Mouse (Mus musculus): ENCODE measurements around the gene Ptprr. TPM values are rescaled to one million over a fixed set of nuclear protein-coding genes. Genes with fewer than 3 reads are reported as not detected.
A peak's percentile ranks its signal among the peaks of the same experiment; 100 is the strongest.

Gene Ptprr
- polyA plus RNA-seq, 1 experiment: not detected

GRCm38 (mm10) chr10:116207987-116208726 lies 190.1 kb downstream of the Ptprr start:
- no peak for TF ChIP-seq POLR2A (IDR thresholded peaks at IDR 0.05; ENCODE audit: borderline replicate concordance, low read depth, low read length)
- peak; percentile 83 for TF ChIP-seq CTCF (IDR thresholded peaks at IDR 0.05; ENCODE audit: low read depth, low read length)
- H3K27ac ChIP-seq (ENCODE audit: insufficient read depth, low read depth, low read length): no peak overlapping the region
- no peak overlapping the region for H3K4me3 ChIP-seq (ENCODE audit: insufficient read depth, low read length)
- no peaks in the 10 kb centered on the region for H3K4me1 ChIP-seq (ENCODE audit: control insufficient read depth, insufficient read depth, low read length)

- Histone ChIP-seq H3K4me3 (ENCODE audit: insufficient read depth, low read length) (no peak overlapping the region), H3K4me1 (ENCODE audit: control insufficient read depth, insufficient read depth, low read length) (no peaks in the 10 kb centered on the region), H3K27ac (ENCODE audit: insufficient read depth, low read depth, low read length) (no peak overlapping the region)
- TF ChIP-seq CTCF (IDR thresholded peaks at IDR 0.05; ENCODE audit: low read depth, low read length) (no peak), POLR2A (IDR thresholded peaks at IDR 0.05; ENCODE audit: borderline replicate concordance, low read depth, low read length) (no peak)
These were observed 190.7 kb downstream of the Ptprr start for GRCm38 (mm10) chr10:116208727-116209115.

DNA sequence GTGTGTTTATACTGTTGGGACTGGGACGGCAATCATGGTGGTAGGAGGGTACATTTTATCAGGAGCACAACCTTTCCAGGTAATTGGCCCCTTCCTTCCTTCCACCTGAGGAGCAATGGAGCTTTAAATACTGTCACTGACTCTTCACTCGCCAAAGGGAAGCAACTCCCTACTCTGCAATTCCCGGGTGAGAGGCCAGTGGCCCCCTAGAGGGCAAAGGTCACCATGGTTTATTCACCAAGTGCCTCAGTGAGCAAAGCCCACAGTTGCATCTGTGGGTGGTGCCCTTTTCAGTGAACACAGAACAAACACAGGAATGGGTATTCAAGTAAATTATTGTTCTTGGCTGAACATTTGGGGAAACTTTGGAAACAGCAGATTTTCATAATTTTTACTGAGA lies 194.1 kb downstream of the Ptprr start:
- no peak overlapping the region for H3K4me3 ChIP-seq (ENCODE audit: insufficient read depth, low read length)
- H3K4me1 ChIP-seq (ENCODE audit: control insufficient read depth, insufficient read depth, low read length): no peaks in the 10 kb centered on the region
- TF ChIP-seq POLR2A (IDR thresholded peaks at IDR 0.05; ENCODE audit: borderline replicate concordance, low read depth, low read length): no peak
- TF ChIP-seq CTCF (IDR thresholded peaks at IDR 0.05; ENCODE audit: low read depth, low read length): no peak
- H3K27ac ChIP-seq (ENCODE audit: insufficient read depth, low read depth, low read length): no peak overlapping the region

GRCm38 (mm10) chr10:116220336-116221118 lies 202.5 kb downstream of the Ptprr start:
- Histone ChIP-seq H3K27ac (ENCODE audit: insufficient read depth, low read depth, low read length) (no peak overlapping the region), H3K4me3 (ENCODE audit: insufficient read depth, low read length) (no peak overlapping the region), H3K4me1 (ENCODE audit: control insufficient read depth, insufficient read depth, low read length) (no peaks in the 10 kb centered on the region)
- TF ChIP-seq POLR2A (IDR thresholded peaks at IDR 0.05; ENCODE audit: borderline replicate concordance, low read depth, low read length): no peak
- TF ChIP-seq CTCF (IDR thresholded peaks at IDR 0.05; ENCODE audit: low read depth, low read length): no peak

GRCm38 (mm10) chr10:116235299-116235698 lies 217.3 kb downstream of the Ptprr start:
- H3K4me3 ChIP-seq (ENCODE audit: insufficient read depth, low read length): no peak overlapping the region
- H3K27ac ChIP-seq (ENCODE audit: insufficient read depth, low read depth, low read length): no peak overlapping the region
- TF ChIP-seq POLR2A (IDR thresholded peaks at IDR 0.05; ENCODE audit: borderline replicate concordance, low read depth, low read length) (no peak), CTCF (IDR thresholded peaks at IDR 0.05; ENCODE audit: low read depth, low read length) (no peak)
- H3K4me1 ChIP-seq (ENCODE audit: control insufficient read depth, insufficient read depth, low read length): no peaks in the 10 kb centered on the region

DNA sequence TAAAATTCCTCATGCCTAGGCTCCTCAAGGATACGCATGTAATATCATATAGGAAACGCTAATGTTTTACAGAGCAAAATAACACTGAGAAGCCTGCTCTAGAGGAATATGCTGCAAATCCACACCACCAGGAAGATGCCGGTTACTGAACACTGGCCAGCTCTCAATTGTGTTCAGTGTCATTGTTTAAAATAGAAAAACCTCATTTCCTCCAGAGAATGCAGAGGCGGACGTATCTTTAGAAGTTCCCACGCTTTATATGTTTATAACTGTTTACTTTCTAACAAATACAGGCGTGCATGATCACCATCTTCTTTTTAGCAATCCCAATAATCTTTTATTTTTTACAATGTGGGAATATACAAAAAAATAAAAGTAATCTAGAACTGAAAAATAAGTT lies 224.2 kb downstream of the Ptprr start:
- Histone ChIP-seq H3K4me3 (ENCODE audit: insufficient read depth, low read length) (no peak overlapping the region), H3K27ac (ENCODE audit: insufficient read depth, low read depth, low read length) (no peak overlapping the region), H3K4me1 (ENCODE audit: control insufficient read depth, insufficient read depth, low read length) (no peaks in the 10 kb centered on the region)
- TF ChIP-seq POLR2A (IDR thresholded peaks at IDR 0.05; ENCODE audit: borderline replicate concordance, low read depth, low read length) (no peak), CTCF (IDR thresholded peaks at IDR 0.05; ENCODE audit: low read depth, low read length) (no peak)

DNA sequence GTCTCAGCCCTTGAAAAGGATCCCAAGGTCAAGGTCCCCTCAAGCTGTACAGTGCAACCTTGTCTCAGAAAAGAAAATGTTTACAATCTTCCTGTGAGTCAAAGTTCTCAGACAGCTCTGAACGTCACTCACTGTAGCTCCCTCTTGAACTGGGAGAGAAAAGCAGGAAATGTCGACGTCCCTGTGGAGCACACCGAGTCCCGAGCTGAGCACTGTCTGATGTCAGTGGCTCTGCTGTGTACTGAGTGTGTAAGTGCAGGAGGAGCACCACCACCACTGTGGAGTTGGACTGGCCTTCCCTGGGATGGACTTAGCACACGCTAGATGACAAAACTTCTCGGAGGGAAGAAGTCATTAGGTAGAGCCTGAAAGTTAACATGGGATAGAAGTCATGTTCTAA lies 225.4 kb downstream of the Ptprr start:
- TF ChIP-seq CTCF (IDR thresholded peaks at IDR 0.05; ENCODE audit: low read depth, low read length): no peak
- no peak for TF ChIP-seq POLR2A (IDR thresholded peaks at IDR 0.05; ENCODE audit: borderline replicate concordance, low read depth, low read length)
- no peaks in the 10 kb centered on the region for H3K4me1 ChIP-seq (ENCODE audit: control insufficient read depth, insufficient read depth, low read length)
- H3K4me3 ChIP-seq (ENCODE audit: insufficient read depth, low read length): no peak overlapping the region
- no peak overlapping the region for H3K27ac ChIP-seq (ENCODE audit: insufficient read depth, low read depth, low read length)

- Histone ChIP-seq H3K27ac (ENCODE audit: insufficient read depth, low read depth, low read length) (no peak overlapping the region), H3K4me1 (ENCODE audit: control insufficient read depth, insufficient read depth, low read length) (no peaks in the 10 kb centered on the region), H3K4me3 (ENCODE audit: insufficient read depth, low read length) (no peak overlapping the region)
- no peak for TF ChIP-seq CTCF (IDR thresholded peaks at IDR 0.05; ENCODE audit: low read depth, low read length)
- no peak for TF ChIP-seq POLR2A (IDR thresholded peaks at IDR 0.05; ENCODE audit: borderline replicate concordance, low read depth, low read length)
These were observed 227.6 kb downstream of the Ptprr start for GRCm38 (mm10) chr10:116245632-116246031.

- Histone ChIP-seq H3K27ac (ENCODE audit: insufficient read depth, low read depth, low read length) (no peak overlapping the region), H3K4me3 (ENCODE audit: insufficient read depth, low read length) (no peak overlapping the region), H3K4me1 (ENCODE audit: control insufficient read depth, insufficient read depth, low read length) (no peaks in the 10 kb centered on the region)
- no peak for TF ChIP-seq CTCF (IDR thresholded peaks at IDR 0.05; ENCODE audit: low read depth, low read length)
- TF ChIP-seq POLR2A (IDR thresholded peaks at IDR 0.05; ENCODE audit: borderline replicate concordance, low read depth, low read length): no peak
These were observed 234.7 kb downstream of the Ptprr start for GRCm38 (mm10) chr10:116252668-116253067.

DNA sequence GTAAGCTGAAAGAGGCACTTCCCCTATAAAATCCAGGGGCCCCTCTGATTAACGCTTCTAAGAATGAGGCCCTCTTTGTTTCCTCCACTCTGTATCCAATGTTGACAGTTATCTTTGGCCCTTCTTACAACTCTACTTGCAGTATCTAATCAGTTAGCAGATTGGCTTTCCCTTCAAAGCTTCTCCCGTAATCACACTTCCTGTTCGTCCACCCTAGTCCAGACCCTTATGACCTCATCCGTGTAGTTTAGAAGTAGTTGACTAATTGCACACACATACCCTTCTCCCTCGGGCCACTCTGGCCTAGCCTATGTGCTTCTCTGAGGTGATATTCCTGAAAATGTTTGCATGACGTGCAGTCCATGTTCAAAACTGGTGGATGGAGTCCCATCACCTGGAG lies 236.0 kb downstream of the Ptprr start:
- TF ChIP-seq POLR2A (IDR thresholded peaks at IDR 0.05; ENCODE audit: borderline replicate concordance, low read depth, low read length) (no peak), CTCF (IDR thresholded peaks at IDR 0.05; ENCODE audit: low read depth, low read length) (no peak)
- H3K4me3 ChIP-seq (ENCODE audit: insufficient read depth, low read length): no peak overlapping the region
- H3K27ac ChIP-seq (ENCODE audit: insufficient read depth, low read depth, low read length): no peak overlapping the region
- H3K4me1 ChIP-seq (ENCODE audit: control insufficient read depth, insufficient read depth, low read length): no peaks in the 10 kb centered on the region
